Mouse (Mus musculus) E14TG2a.4 (cell line): ENCODE measurements around the gene Usp6nl.

Experiments used
- CTCF ChIP-seq: conservative IDR thresholded peaks from 2 replicates; pipeline ENCODE4 v1.5.1; 2014; ENCODE audit warnings: low read length
- NANOG ChIP-seq: IDR thresholded peaks from 2 replicates; pipeline ENCODE4 v1.6.1; 2014; ENCODE audit warnings: borderline replicate concordance, low read length, mixed read lengths
- POU5F1 ChIP-seq: IDR thresholded peaks from 2 replicates; pipeline ENCODE4 v1.6.1; 2014; ENCODE audit warnings: low read length, borderline replicate concordance

DNA sequence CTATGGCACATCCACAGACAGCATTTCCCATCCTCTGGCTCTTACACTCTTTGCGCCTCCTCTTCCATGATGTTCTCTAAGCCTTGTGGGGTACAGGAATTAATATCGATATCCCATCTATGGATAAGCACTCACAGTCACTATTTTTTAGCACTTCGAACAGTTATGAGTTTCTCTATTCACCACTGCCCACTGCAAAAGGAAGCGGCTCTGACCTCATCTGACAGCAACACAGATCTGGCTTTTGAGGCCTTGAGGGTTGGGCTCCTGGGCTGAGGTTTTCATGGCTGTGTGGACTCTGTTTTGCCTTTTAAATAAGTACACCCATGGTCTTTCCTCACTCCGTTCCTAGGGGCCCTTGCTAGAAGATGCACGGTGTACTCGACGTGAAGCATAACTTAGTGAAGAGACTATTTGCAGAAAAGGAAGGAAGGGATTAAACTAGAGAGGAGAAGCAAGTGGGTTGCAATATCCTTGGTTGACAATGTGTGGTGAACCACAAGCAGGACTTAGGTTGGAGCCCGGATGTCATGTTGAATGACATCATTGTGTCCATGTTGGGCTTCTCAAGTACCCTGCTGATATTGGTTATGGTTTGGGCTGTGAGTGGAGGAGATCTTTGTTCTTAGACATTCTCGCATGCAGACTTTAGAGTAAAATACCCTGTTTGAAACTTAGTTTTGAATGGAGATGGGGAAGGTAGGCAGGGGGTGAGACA, 43.5 kb upstream of the Usp6nl start:
- TF ChIP-seq CTCF (no peak), POU5F1 (no peak), NANOG (no peak)
